Mouse (Mus musculus): ENCODE measurements around the gene Tmem121. TPM values are rescaled to one million over a fixed set of nuclear protein-coding genes. Genes with fewer than 3 reads are reported as not detected.
"Not testable (repeated sequence)": the region's sequence is repeated elsewhere in the genome, so short reads cannot be mapped to it uniquely, and the experiment has no call there.

The Tmem121 gene
- polyA plus RNA-seq, 1 experiment from 2014 or later: 4.2 TPM

GRCm38 (mm10) chr12:113193423-113193822 is 7.7 kb downstream of the Tmem121 start:
- no peak overlapping the region for H3K9ac ChIP-seq (ENCODE audit: low read depth, low read length)
- H3K9me3 ChIP-seq (ENCODE audit: control insufficient read depth, low read length): no peaks in the 10 kb centered on the region
- WGBS: 56% methylated on average over 2 of the region's 2 CpGs
- no peaks in the 10 kb centered on the region for H3K4me1 ChIP-seq (ENCODE audit: control insufficient read depth, insufficient read depth, low read length)
- ATAC-seq (ENCODE audit: low FRiP score, low TSS enrichment): no peak
- H3K4me3 ChIP-seq (ENCODE audit: low read length): no peak overlapping the region
- no peak overlapping the region for H3K4me2 ChIP-seq (replicated peaks; ENCODE audit: low read depth, low read length)
- H3K36me3 ChIP-seq (ENCODE audit: control insufficient read depth, insufficient read depth, low read length): peaks cover 5% of the 10 kb centered on the region
- H3K27me3 ChIP-seq (ENCODE audit: control insufficient read depth, insufficient read depth, low read length): no peaks in the 10 kb centered on the region
- H3K27ac ChIP-seq (ENCODE audit: low read depth, low read length): no peak overlapping the region

- H3K4me2 ChIP-seq (replicated peaks; ENCODE audit: low read depth, low read length): not testable (repeated sequence)
- 100% methylated on average over 3 of the region's 6 CpGs for WGBS
Observed at GRCm38 (mm10) chr12:113199132-113199531, 13.4 kb downstream of the Tmem121 start.

DNA sequence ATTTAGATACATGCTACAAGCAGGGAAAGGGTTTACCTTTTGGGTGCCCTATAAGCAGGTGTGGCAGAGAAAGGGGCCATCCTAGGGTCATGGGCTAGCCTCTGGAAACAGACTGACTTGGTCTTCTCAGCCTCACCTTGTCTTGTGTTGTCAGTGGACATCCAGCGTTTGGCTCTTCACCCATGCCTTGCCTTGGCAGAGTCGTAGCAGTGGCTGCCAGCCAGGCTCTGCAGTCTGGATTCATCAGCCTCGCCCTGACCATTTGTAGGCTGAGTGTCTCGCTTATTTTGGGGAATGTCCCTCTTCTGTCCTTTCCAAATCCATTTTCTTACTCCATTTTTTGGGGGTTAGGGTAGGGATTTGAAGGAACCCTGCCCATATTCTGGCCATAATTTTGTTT is 15.6 kb downstream of the Tmem121 start:
- Histone ChIP-seq H3K36me3 (ENCODE audit: control insufficient read depth, insufficient read depth, low read length) (no peaks in the 10 kb centered on the region), H3K27ac (ENCODE audit: low read depth, low read length) (no peak overlapping the region), H3K9ac (ENCODE audit: low read depth, low read length) (no peak overlapping the region), H3K4me1 (ENCODE audit: control insufficient read depth, insufficient read depth, low read length) (no peaks in the 10 kb centered on the region), H3K27me3 (ENCODE audit: control insufficient read depth, insufficient read depth, low read length) (no peaks in the 10 kb centered on the region), H3K9me3 (ENCODE audit: control insufficient read depth, low read length) (0 out of 2 replicates have a peak, but pooled peaks cover 3% of the 10 kb centered on the region), H3K4me2 (replicated peaks; ENCODE audit: low read depth, low read length) (no peak overlapping the region), H3K4me3 (ENCODE audit: low read length) (no peak overlapping the region)
- 94% methylated on average over 4 of the region's 4 CpGs for WGBS
- ATAC-seq (ENCODE audit: low FRiP score, low TSS enrichment): no peak

More at GRCm38 (mm10) chr12:113199132-113199531, 13.4 kb downstream of the Tmem121 start:
- not testable (repeated sequence) for H3K9me3 ChIP-seq (ENCODE audit: control insufficient read depth, low read length); H3K36me3 ChIP-seq (ENCODE audit: control insufficient read depth, insufficient read depth, low read length); H3K9ac ChIP-seq (ENCODE audit: low read depth, low read length); H3K27ac ChIP-seq (ENCODE audit: low read depth, low read length); H3K27me3 ChIP-seq (ENCODE audit: control insufficient read depth, insufficient read depth, low read length); H3K4me3 ChIP-seq (ENCODE audit: low read length); H3K4me1 ChIP-seq (ENCODE audit: control insufficient read depth, insufficient read depth, low read length); ATAC-seq (ENCODE audit: low FRiP score, low TSS enrichment)

DNA sequence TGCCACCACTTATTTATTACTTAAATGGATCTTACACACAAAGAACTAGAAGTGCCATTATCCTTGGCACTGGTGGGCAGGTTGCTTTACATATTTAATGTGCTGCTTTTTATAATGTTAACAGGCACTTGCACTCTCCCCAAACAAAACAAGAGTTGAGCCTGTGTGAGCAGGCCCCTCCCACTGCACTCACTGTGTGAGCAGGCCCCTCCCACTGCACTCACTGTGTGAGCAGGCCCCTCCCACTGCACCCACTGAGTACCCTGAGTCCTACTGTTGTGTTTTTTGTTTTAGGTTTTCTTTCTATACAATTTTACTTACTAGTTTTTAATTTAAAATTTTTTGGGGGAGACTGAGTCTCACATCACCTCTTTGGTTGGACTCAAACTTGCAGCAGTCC is 16.3 kb downstream of the Tmem121 start:
- no peaks in the 10 kb centered on the region for H3K27me3 ChIP-seq (ENCODE audit: control insufficient read depth, insufficient read depth, low read length)
- no peak for ATAC-seq (ENCODE audit: low FRiP score, low TSS enrichment)

DNA sequence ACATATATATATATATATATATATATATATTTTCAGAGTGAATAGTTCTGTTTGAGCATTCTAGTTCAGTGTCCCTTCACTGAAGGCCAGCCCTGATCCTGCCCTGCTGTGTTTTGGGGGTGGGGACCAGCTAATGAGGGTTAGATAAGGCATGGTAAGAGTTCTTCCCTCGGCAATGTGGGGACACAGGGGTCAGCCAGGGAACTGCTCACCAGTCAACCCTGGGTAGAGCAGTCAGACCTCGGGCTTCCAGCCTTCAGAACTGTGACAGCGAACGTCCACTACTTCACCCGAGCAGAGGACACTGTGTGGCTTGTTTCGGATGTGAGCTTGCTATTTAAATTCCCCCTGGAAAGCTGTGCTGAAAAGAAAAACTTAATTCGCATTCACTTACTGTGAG is 17.8 kb downstream of the Tmem121 start:
- WGBS: 89% methylated on average over 7 of the region's 7 CpGs

More for the DNA sequence above, 16.3 kb downstream of the Tmem121 start:
- Histone ChIP-seq H3K9ac (ENCODE audit: low read depth, low read length) (no peak overlapping the region), H3K9me3 (ENCODE audit: control insufficient read depth, low read length) (0 out of 2 replicates have a peak, but pooled peaks cover 3% of the 10 kb centered on the region), H3K4me2 (replicated peaks; ENCODE audit: low read depth, low read length) (no peak overlapping the region), H3K4me3 (ENCODE audit: low read length) (no peak overlapping the region), H3K27ac (ENCODE audit: low read depth, low read length) (no peak overlapping the region), H3K4me1 (ENCODE audit: control insufficient read depth, insufficient read depth, low read length) (no peaks in the 10 kb centered on the region), H3K36me3 (ENCODE audit: control insufficient read depth, insufficient read depth, low read length) (no peaks in the 10 kb centered on the region)

GRCm38 (mm10) chr12:113205251-113205942 is 19.7 kb downstream of the Tmem121 start:
- Histone ChIP-seq H3K4me2 (replicated peaks; ENCODE audit: low read depth, low read length) (no peak overlapping the region), H3K27ac (ENCODE audit: low read depth, low read length) (no peak overlapping the region), H3K4me1 (ENCODE audit: control insufficient read depth, insufficient read depth, low read length) (no peaks in the 10 kb centered on the region), H3K36me3 (ENCODE audit: control insufficient read depth, insufficient read depth, low read length) (no peaks in the 10 kb centered on the region), H3K27me3 (ENCODE audit: control insufficient read depth, insufficient read depth, low read length) (no peaks in the 10 kb centered on the region), H3K9ac (ENCODE audit: low read depth, low read length) (no peak overlapping the region), H3K4me3 (ENCODE audit: low read length) (no peak overlapping the region), H3K9me3 (ENCODE audit: control insufficient read depth, low read length) (0 out of 2 replicates have a peak, but pooled peaks cover 3% of the 10 kb centered on the region)
- ATAC-seq (ENCODE audit: low FRiP score, low TSS enrichment): no peak
- WGBS: 87% methylated on average over 7 of the region's 7 CpGs

More for the DNA sequence above, 17.8 kb downstream of the Tmem121 start:
- no peaks in the 10 kb centered on the region for H3K36me3 ChIP-seq (ENCODE audit: control insufficient read depth, insufficient read depth, low read length)
- H3K27me3 ChIP-seq (ENCODE audit: control insufficient read depth, insufficient read depth, low read length): no peaks in the 10 kb centered on the region
- no peak for ATAC-seq (ENCODE audit: low FRiP score, low TSS enrichment)
- H3K4me3 ChIP-seq (ENCODE audit: low read length): no peak overlapping the region
- H3K27ac ChIP-seq (ENCODE audit: low read depth, low read length): no peak overlapping the region
- no peak overlapping the region for H3K9ac ChIP-seq (ENCODE audit: low read depth, low read length)
- 0 out of 2 replicates have a peak, but pooled peaks cover 3% of the 10 kb centered on the region for H3K9me3 ChIP-seq (ENCODE audit: control insufficient read depth, low read length)
- no peaks in the 10 kb centered on the region for H3K4me1 ChIP-seq (ENCODE audit: control insufficient read depth, insufficient read depth, low read length)
- no peak overlapping the region for H3K4me2 ChIP-seq (replicated peaks; ENCODE audit: low read depth, low read length)

GRCm38 (mm10) chr12:113207737-113208136 is 22.0 kb downstream of the Tmem121 start:
- Histone ChIP-seq H3K9ac (ENCODE audit: low read depth, low read length) (no peak overlapping the region), H3K27ac (ENCODE audit: low read depth, low read length) (no peak overlapping the region), H3K36me3 (ENCODE audit: control insufficient read depth, insufficient read depth, low read length) (no peaks in the 10 kb centered on the region), H3K9me3 (ENCODE audit: control insufficient read depth, low read length) (no peaks in the 10 kb centered on the region), H3K27me3 (ENCODE audit: control insufficient read depth, insufficient read depth, low read length) (no peaks in the 10 kb centered on the region), H3K4me2 (replicated peaks; ENCODE audit: low read depth, low read length) (no peak overlapping the region), H3K4me3 (ENCODE audit: low read length) (no peak overlapping the region), H3K4me1 (ENCODE audit: control insufficient read depth, insufficient read depth, low read length) (no peaks in the 10 kb centered on the region)
- WGBS: 76% methylated on average over 6 of the region's 6 CpGs
- no peak for ATAC-seq (ENCODE audit: low FRiP score, low TSS enrichment)

GRCm38 (mm10) chr12:113210586-113211378 is 25.1 kb downstream of the Tmem121 start:
- no peak overlapping the region for H3K4me2 ChIP-seq (replicated peaks; ENCODE audit: low read depth, low read length)
- no peaks in the 10 kb centered on the region for H3K4me1 ChIP-seq (ENCODE audit: control insufficient read depth, insufficient read depth, low read length)
- ATAC-seq (ENCODE audit: low FRiP score, low TSS enrichment): no peak
- WGBS: 87% methylated on average over 17 of the region's 17 CpGs
- no peak overlapping the region for H3K9ac ChIP-seq (ENCODE audit: low read depth, low read length)
- H3K27ac ChIP-seq (ENCODE audit: low read depth, low read length): no peak overlapping the region
- H3K4me3 ChIP-seq (ENCODE audit: low read length): no peak overlapping the region
- H3K27me3 ChIP-seq (ENCODE audit: control insufficient read depth, insufficient read depth, low read length): no peaks in the 10 kb centered on the region
- H3K9me3 ChIP-seq (ENCODE audit: control insufficient read depth, low read length): no peaks in the 10 kb centered on the region
- no peaks in the 10 kb centered on the region for H3K36me3 ChIP-seq (ENCODE audit: control insufficient read depth, insufficient read depth, low read length)

- WGBS: 86% methylated on average over 5 of the region's 5 CpGs
- ATAC-seq (ENCODE audit: low FRiP score, low TSS enrichment): no peak
- no peaks in the 10 kb centered on the region for H3K4me1 ChIP-seq (ENCODE audit: control insufficient read depth, insufficient read depth, low read length)
Observed at GRCm38 (mm10) chr12:113211772-113212171, 26.0 kb downstream of the Tmem121 start.

More at GRCm38 (mm10) chr12:113211772-113212171, 26.0 kb downstream of the Tmem121 start:
- Histone ChIP-seq H3K27me3 (ENCODE audit: control insufficient read depth, insufficient read depth, low read length) (no peaks in the 10 kb centered on the region), H3K9me3 (ENCODE audit: control insufficient read depth, low read length) (no peaks in the 10 kb centered on the region), H3K36me3 (ENCODE audit: control insufficient read depth, insufficient read depth, low read length) (no peaks in the 10 kb centered on the region), H3K4me3 (ENCODE audit: low read length) (no peak overlapping the region), H3K4me2 (replicated peaks; ENCODE audit: low read depth, low read length) (no peak overlapping the region), H3K27ac (ENCODE audit: low read depth, low read length) (no peak overlapping the region), H3K9ac (ENCODE audit: low read depth, low read length) (no peak overlapping the region)
